Mouse (Mus musculus) activated CD4-positive, CD25-positive, alpha-beta regulatory T cell (primary cell): ENCODE measurements around the gene Olfr457. TPM values are rescaled to one million over a fixed set of nuclear protein-coding genes. Genes with fewer than 3 reads are reported as not detected.

Experiments used
- polyA plus RNA-seq, 2 experiments: library from polyadenylated mRNA; unstranded; fragments of 100-300 nt; shearing (Covaris generic); gene quantifications; one replicate each; pipeline ENCODE4 v1.2.1; 2017

Gene Olfr457
- under 1 TPM in 1 of 2 experiments, not detected in 1; 0.14 TPM for polyA plus RNA-seq

GRCm38 (mm10) chr6:42476235-42476634, at the start of gene Olfr457:
Olfr457 (minus strand) TSS chr6:42476335.

GRCm38 (mm10) chr6:42487114-42487513, 11.0 kb upstream of the Olfr457 start, which contains the start of gene Olfr456:
Olfr456 (minus strand) TSS chr6:42487214.

GRCm38 (mm10) chr6:42465096-42465495, 11.0 kb downstream of the Olfr457 start, which contains the start of gene Olfr458:
Olfr458 (minus strand) TSS chr6:42465196.

GRCm38 (mm10) chr6:42434446-42434845, 41.7 kb downstream of the Olfr457 start, which contains the start of gene Tas2r126:
Tas2r126 (plus strand) TSS chr6:42434535.

Other genes starting within 250 kb of the Olfr457 start
- gene Gstk1, start 230.4 kb downstream of the Olfr457 start, polyA plus RNA-seq: 1 to 10 TPM; 4.1 to 5.6 TPM
- under 1 TPM in 1 of 2 experiments, not detected in 1; 0.25 TPM for gene Tmem139, start 214.4 kb downstream of the Olfr457 start, polyA plus RNA-seq
- 10 to 100 TPM; 54.8 to 61.9 TPM for gene Casp2, start 211.3 kb downstream of the Olfr457 start, polyA plus RNA-seq
- under 1 TPM in 1 of 2 experiments, not detected in 1; 0.14 TPM for gene Clcn1, start 189.7 kb downstream of the Olfr457 start, polyA plus RNA-seq
- gene Fam131b, start 151.7 kb downstream of the Olfr457 start, polyA plus RNA-seq: not detected
- 100 to 1,000 TPM; 131 to 231 TPM for gene Zyx, start 126.7 kb downstream of the Olfr457 start, polyA plus RNA-seq
- under 1 TPM; 0.28 to 0.43 TPM for gene Epha1, start 103.1 kb downstream of the Olfr457 start, polyA plus RNA-seq
- not detected for gene Tas2r143, start 76.1 kb downstream of the Olfr457 start, polyA plus RNA-seq
- not detected for gene Tas2r135, start 70.9 kb downstream of the Olfr457 start, polyA plus RNA-seq
- gene Tas2r126, start 41.8 kb downstream of the Olfr457 start, polyA plus RNA-seq: not detected
- gene Olfr458, start 11.1 kb downstream of the Olfr457 start, polyA plus RNA-seq: not detected
- not detected for gene Olfr456, start 10.9 kb upstream of the Olfr457 start, polyA plus RNA-seq
- under 1 TPM in 1 of 2 experiments, not detected in 1; 0.28 TPM for gene Olfr455, start 71.3 kb upstream of the Olfr457 start, polyA plus RNA-seq
- not detected for gene Tcaf3, start 121.4 kb upstream of the Olfr457 start, polyA plus RNA-seq
- under 1 TPM in 1 of 2 experiments, not detected in 1; 0.32 TPM for gene Tcaf2, start 168.9 kb upstream of the Olfr457 start, polyA plus RNA-seq
- gene Tcaf1, start 233.8 kb upstream of the Olfr457 start, polyA plus RNA-seq: under 1 TPM in 1 of 2 experiments, not detected in 1; 0.28 TPM